Mouse (Mus musculus) liver, adult (tissue): ENCODE measurements at regions not wholly inside any gene's neighbourhood (a gene's known extent, or its start where the extent isn't known, plus 50 kb on each side); places are given as distances from the start of the nearest gene placed in this dataset.

Experiments
- GATA4 ChIP-seq: IDR thresholded peaks from 2 replicates; pipeline ENCODE4 v1.6.1; 2014; ENCODE audit warnings: mild to moderate bottlenecking, low read length; ENCODE audit not compliant: insufficient replicate concordance

- TF ChIP-seq GATA4: no peak
These were observed 95.7 kb upstream of the Irs2 start for GRCm38 (mm10) chr8:11103745-11104607.

- TF ChIP-seq GATA4: no peak
These were observed 92.1 kb upstream of the Irs2 start for GRCm38 (mm10) chr8:11100310-11100709.

- no peak for TF ChIP-seq GATA4
These were observed 91.3 kb upstream of the Irs2 start for GRCm38 (mm10) chr8:11099591-11099855.

GRCm38 (mm10) chr8:11098790-11099590 lies 90.7 kb upstream of the Irs2 start:
- no peak for TF ChIP-seq GATA4

- peak; percentile 52; the same call in 1 of the 2 replicates for TF ChIP-seq GATA4
These were observed 90.0 kb upstream of the Irs2 start for GRCm38 (mm10) chr8:11098228-11098778.

GRCm38 (mm10) chr8:11097813-11098212 lies 89.6 kb upstream of the Irs2 start:
- no peak for TF ChIP-seq GATA4

- no peak for TF ChIP-seq GATA4
These were observed 86.3 kb upstream of the Irs2 start for GRCm38 (mm10) chr8:11094516-11094915.

GRCm38 (mm10) chr8:11092348-11092747 lies 84.1 kb upstream of the Irs2 start:
- TF ChIP-seq GATA4: no peak

GRCm38 (mm10) chr8:11091675-11092345 lies 83.6 kb upstream of the Irs2 start:
- TF ChIP-seq GATA4: no peak

GRCm38 (mm10) chr8:11088946-11089665 lies 80.8 kb upstream of the Irs2 start:
- no peak for TF ChIP-seq GATA4

GRCm38 (mm10) chr8:11085244-11085643 lies 77.0 kb upstream of the Irs2 start:
- TF ChIP-seq GATA4: no peak

- TF ChIP-seq GATA4: no peak
These were observed 75.8 kb upstream of the Irs2 start for GRCm38 (mm10) chr8:11084051-11084533.

GRCm38 (mm10) chr8:11080813-11081212 lies 72.6 kb upstream of the Irs2 start:
- TF ChIP-seq GATA4: no peak

- TF ChIP-seq GATA4: no peak
These were observed 71.5 kb upstream of the Irs2 start for GRCm38 (mm10) chr8:11079805-11080204.

- no peak for TF ChIP-seq GATA4
These were observed 68.9 kb upstream of the Irs2 start for GRCm38 (mm10) chr8:11077138-11077537.
